Mouse (Mus musculus) T-helper 17 cell (primary cell): ENCODE measurements at regions not wholly inside any gene's neighbourhood (a gene's known extent, or its start where the extent isn't known, plus 50 kb on each side); places are given as distances from the start of the nearest gene placed in this dataset.

Experiments
- in situ Hi-C, 2 experiments: fragments of 300-600 bp; cut with MboI, MseI; formaldehyde crosslinking; loops; 1 replicate in 1 of 2; 2 replicates in 1 of 2; pipeline ENCODE4 v1.15.1; 2025; ENCODE audit warnings: high pct_unique_total_duplicates in 2 of 2

DNA sequence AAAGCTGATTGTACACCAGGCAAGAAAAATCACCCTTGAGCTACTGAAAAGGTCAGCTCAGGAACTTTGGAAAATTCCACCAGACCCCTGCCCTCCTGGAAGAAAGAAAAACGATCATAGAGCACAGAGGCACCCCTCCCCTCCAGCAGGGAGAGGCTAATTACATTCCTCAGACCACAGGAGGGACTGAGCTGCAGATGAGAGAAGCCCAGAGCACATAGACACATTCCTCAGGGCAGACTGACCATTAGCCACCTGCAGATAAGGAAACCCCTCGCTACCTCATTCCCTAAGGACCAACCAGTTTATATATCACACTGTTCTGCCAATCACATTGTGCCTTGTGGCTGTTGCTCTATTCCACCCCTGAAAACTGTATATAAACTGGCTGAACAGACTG lies 230.3 kb downstream of the Parp8 start:
- in situ Hi-C loops, result no loop called here

DNA sequence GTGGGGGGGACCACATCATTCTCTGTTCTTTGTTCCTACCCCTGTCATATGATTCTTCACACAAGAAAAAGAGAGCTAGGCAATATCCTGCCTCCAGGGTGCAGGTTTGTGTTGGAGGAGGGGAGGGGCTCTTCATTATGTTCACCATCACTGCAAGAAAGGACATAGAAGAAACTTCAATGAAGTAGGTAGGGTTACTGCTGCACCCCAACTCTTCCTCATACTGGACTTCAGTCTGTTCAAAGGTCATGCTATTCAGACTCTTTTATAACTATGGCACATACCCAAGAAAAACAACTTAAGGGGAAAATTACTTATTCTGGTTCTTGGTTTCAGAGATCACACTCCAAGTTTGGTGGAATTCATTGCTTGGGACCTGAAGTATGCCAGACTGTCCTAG lies 243.7 kb downstream of the Parp8 start:
- in situ Hi-C loops, result no loop called here

DNA sequence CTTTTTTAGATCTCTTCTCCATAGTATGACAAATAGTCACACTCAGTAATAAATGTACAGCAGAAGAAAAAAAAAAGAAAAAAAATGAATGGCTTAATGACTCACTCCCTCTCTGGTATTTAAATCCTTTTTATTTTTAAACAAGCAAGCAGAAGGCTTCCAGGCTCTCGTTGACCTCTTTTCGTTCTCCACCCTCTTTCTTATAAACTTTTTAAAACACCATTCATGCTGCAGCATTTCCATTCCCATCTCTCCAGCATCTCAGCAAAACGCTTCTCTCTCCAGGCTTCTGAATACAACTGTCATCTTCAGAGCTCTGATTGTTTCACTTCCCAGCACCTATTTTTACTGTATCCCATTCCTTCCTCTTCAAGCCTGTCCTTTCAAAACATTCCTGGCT lies 259.8 kb downstream of the Parp8 start:
- in situ Hi-C loops, result no loop called here

DNA sequence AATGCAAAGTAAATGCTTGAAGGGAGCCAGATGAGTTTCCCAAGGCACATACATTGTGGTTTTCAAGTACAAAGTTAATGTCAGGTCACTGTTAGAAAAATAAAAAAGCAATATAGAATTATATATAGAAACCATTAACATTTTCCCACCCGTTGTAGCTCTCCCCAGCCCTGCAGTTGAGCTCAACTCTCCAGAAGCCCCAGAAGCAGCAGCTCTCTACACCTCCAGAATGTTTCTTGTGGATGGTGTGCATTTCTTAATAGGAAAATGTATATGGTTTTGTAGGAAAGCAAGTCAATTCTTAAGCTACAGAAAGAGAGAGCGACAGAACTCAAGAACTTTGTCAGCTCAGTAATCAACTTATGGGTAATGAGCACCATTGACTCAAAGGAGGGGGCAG lies 265.4 kb downstream of the Parp8 start:
- in situ Hi-C loops, result no loop called here

DNA sequence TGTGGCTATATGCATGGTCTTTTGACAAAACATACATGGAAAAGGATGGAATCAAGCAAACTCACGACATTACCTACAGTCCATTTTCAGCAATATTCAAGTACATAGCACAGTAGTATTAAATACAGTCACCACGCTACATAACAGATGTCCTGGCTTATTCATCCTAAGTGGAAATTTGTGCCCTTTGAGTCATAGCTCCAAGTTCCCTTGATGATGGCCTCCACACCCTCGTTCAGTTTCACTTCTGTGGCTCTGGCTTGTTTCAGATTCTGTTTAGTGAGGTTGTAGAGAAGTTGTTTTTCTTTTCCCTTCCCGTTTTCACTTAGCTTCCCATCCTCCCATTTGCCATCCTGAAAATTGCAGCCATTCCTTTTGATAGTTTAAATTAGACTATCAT lies 284.5 kb downstream of the Parp8 start:
- in situ Hi-C loops, result loop anchor here in 1 of 2 experiments (25.0 kb wide), 1 partner anchor 1729 kb away; no protein-coding TSS in a partner anchor

DNA sequence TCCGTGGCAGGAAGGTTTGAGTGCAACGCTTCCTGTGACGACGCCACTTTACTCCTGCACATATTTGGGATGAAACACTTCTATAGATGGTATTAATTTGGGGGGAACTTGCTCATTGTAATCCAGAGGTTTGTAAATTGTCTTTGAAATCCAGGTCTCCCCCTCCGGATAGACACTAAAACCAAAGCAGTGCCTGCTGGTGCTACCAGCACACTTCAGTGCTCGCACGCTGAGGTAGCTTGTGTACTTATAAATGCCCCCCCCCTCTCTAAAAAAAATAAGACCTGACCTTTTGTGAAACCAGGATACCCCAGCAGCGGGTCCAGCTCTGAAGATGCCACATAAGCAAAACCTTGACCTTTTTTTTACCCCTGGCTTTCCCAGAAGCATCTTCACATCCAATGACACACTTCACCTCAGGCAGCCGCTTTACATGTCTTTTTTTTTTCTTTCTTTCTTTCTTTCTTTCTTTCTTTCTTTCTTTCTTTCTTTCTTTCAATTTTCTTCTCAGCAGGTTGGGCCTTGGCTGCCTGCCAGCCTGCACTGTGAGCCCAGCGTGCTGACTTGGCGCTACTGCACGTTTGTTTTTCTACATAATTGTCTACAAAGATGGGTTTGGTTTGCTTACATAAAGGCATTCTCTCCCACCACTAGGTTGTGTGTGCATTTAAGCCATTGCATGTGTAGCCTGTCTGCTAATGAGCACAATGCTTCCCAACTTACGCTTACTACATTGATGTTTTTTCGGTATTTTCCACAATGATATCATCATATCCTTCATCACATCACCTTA lies 301.8 kb downstream of the Parp8 start:
- in situ Hi-C loops, result loop anchor here in 1 of 2 experiments (25.0 kb wide), 1 partner anchor 1736 kb away; no protein-coding TSS in a partner anchor

DNA sequence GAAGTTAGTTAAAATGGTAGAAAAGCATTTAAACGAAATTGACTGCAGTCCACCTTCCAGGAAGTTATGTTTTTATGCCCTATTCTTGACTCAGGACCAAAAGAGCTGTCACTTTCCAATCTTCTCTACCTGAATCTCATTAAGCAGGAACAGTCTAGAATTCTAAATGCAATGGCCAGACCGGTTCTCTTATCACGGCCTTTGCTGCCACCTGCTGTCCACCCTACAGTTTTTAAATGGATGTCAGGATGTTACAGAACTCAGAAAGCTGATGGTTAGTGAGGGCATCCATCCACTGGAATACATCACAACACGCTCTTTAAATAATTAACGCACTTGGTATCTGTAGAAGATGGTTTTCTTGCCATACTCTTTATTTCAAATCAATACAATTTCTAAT lies 310.5 kb downstream of the Parp8 start:
- in situ Hi-C loops, result loop anchor here (5.0 to 25.0 kb wide), 3 partner anchors 408 to 1728 kb away; partner anchors contain the start of gene Isl1 (in 1 of the 2)

DNA sequence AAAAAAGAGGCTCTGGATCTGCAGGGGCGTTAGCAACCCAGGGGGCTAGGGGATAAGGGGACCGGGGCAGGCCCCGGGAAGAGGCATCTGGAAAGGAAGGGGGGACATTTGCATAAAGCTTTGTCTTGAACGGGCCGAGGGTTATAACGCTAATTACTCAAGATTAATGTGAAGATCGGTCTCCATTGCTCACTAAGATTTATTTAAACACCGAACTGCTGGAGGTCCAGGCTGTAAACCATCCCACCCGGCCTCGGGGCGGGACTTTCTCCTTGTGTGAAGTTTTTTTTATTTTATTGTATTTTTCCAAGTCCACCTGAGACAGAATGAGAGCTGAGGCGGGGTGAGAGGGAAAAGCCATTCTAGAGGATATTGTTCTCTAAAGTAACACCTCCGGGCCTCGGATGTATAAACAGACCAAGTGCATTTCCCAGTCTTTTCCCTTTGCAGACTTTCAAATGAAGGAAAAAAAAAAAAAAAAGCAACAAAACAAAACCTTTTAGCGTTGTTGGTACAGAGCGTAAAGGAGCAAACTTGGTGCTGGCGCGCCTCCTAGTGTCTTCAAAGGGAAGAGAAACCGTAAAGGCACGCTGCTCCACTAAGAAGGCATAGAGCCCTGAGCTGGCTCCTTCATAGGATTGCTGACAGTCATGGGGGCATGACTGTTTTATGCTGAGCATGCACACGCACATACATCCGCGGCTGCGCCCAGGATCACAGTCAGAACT lies 313.3 kb downstream of the Parp8 start:
- in situ Hi-C loops, result loop anchor here (5.0 to 25.0 kb wide), 3 partner anchors 405 to 1725 kb away; partner anchors contain the start of gene Isl1 (in 1 of the 2)

DNA sequence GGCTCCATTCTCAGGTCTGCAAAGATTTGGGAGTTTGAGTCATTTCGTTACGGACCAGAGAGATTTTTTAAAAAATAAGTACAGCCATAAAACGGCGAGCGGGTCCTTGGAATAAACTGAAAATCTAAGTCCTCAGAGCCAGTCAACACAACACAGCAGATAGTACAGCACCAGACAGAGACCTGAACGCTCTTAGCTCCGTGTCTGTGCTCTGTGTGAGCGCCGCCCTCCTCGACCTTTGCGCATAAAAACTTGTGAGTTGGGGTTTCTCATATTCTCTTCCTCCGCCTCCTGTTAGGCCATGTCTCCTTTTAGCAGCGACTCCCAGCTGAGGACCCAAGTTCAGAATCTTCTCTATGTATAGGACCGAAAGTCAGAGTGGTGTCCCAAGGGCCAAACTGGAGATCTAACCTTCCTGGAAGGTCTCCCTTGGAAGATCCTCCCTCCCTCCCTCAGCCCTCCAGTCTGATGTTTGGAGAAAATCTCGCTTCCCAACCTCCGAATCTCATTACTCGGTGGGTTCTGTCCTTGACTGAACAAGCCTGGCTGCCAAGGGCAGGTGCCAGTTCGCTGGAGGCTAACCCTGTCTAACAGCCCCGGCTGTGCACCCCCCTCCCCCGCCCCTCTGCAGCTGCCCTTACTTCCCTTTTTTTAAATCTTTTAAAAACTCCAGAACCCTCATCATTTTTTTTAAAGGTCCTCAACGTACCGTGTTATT lies 314.0 kb downstream of the Parp8 start:
- in situ Hi-C loops, result loop anchor here (5.0 to 25.0 kb wide), 3 partner anchors 404 to 1724 kb away; partner anchors contain the start of gene Isl1 (in 1 of the 2)

DNA sequence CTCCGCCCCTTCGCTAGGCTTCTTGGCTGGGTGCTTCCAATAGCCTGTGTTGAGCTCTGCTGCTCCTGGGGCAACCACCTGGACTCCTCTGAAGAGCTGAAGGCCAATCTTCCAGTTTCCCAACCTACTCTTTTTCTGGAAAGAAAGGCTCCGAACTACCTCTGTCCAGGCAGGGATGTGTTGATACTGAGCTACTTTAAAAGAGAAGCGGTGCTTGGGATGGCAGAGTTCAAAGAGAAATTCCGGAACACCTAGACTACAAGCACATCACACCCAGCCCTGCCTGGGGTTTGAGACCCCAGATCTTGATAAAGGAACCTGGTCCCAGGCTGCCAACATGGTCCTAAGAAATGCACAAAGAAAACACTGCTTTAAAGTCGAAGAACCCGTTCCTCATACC lies 315.7 kb downstream of the Parp8 start:
- in situ Hi-C loops, result loop anchor here (5.0 to 25.0 kb wide), 3 partner anchors 402 to 1722 kb away; partner anchors contain the start of gene Isl1 (in 1 of the 2)

DNA sequence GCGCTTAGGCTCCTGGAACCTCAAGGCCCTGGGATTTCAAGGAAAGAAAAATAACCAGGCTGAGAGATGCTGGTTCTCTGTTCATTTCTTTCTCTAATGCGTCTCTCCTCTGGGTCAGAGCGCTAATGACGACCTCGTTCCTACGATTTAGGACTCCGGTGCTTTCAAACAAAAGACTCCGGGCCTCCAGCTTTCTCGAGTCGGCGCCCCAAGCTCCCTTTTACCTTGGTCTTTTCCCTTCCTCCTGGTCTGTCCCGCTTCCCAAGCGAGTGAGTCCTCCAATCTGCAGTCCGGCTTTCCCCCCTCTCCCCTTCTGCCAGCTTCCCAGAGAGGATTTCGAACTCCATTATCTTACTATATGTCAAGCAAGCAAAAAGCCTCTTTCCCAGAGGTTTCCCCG lies 316.5 kb downstream of the Parp8 start:
- in situ Hi-C loops, result loop anchor here in 1 of 2 experiments (25.0 kb wide), 1 partner anchor 1722 kb away; no protein-coding TSS in a partner anchor

DNA sequence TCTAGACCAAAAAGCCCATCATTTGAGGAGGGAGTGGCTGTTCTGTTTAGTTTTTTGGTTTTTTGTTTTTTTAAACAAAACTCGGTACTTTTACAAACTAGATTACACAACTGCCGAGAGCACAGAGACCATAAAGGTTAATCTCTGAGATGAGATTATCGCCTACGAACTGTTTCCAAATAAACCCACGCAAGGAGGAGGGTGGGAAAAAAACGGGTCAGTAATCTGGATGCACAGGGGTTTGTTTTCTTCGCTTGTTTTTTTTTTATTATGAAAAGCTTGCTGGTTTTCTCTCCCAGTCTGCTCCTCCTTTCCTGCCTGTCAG lies 316.9 kb downstream of the Parp8 start:
- in situ Hi-C loops, result loop anchor here in 1 of 2 experiments (25.0 kb wide), 1 partner anchor 1721 kb away; no protein-coding TSS in a partner anchor

DNA sequence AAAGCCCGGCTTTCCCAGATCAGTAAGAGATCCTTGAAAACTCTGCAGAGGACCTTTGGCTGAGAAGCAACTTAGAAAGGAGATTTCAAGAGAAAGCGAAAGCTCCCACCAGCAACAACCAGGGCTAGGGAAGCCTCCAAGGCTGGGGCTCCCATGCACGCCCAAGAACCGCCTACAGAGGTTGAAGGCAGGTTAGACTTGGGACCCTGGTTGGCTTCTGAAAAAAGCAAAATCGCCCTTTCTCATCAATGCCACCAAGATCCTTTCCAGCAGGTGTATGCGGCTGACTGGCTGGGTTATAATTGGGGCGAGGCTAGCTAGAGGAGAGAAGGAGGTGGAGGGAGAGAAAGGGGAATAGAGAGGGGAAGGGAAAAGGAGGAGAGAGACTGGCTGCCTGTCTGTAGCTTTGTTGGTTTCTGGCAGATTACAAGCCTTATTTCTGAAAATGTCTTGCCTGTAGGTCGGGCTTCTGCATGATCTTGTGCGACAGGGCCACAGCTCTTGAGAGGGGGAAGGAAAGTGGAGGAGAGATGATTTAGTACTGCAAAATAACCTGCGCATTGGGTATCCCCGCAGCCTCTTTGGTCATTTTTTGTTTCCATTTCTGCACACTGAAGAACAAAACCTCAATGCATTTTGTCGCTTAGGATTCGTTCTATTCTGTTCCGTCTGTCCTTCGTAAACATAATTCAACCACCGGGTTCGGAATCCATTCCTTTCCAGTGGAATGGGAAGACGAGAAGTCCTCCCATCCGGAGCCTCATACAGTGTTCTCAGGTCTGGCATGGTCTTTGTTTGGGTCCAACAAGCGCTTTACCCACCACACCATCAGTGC lies 317.5 kb downstream of the Parp8 start:
- in situ Hi-C loops, result loop anchor here in 1 of 2 experiments (25.0 kb wide), 1 partner anchor 1721 kb away; no protein-coding TSS in a partner anchor

DNA sequence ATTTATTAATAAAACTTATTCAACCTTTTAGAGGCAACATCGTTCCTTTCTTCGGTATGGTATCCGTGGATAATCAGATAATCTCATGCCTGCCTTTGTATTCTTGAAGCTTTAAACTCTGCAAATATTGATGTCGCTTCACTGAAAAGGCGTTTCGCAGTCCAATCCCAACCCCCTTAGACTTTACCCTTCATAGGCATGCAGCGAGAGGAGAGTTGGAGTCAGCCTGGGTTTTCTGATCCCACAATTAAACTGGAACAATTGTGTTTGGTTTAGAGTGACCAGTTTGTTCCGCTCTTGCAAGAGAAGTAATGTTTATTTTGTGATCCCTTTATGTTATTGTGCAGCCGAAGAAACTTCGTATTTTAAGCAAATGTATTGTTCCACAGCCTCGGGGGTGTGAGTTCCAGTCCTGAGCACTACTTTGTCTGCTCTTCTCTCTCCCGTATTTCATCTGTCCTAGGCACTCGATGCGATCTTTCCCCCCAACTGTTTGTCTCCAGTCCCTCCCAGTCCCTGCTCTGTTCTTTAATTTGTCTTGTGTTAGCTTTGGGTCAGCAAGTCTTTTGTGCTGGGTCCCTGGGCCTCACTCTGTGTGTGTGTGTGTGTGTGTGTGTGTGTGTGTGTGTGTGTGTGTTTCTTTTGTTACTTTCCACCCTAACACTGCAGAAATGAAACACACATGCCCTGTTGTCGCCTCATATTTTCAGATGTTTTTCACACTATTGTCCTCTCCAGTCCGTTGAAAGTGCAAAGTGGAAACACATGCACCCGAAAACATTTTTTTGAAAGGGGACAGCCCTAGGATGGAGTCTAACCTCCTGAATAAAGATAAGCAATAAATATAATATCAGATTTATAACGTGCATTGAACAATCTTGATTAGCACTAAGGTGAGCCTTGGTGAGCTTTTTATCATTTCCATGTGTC lies 318.7 kb downstream of the Parp8 start:
- in situ Hi-C loops, result loop anchor here in 1 of 2 experiments (25.0 kb wide), 1 partner anchor 1719 kb away; no protein-coding TSS in a partner anchor

DNA sequence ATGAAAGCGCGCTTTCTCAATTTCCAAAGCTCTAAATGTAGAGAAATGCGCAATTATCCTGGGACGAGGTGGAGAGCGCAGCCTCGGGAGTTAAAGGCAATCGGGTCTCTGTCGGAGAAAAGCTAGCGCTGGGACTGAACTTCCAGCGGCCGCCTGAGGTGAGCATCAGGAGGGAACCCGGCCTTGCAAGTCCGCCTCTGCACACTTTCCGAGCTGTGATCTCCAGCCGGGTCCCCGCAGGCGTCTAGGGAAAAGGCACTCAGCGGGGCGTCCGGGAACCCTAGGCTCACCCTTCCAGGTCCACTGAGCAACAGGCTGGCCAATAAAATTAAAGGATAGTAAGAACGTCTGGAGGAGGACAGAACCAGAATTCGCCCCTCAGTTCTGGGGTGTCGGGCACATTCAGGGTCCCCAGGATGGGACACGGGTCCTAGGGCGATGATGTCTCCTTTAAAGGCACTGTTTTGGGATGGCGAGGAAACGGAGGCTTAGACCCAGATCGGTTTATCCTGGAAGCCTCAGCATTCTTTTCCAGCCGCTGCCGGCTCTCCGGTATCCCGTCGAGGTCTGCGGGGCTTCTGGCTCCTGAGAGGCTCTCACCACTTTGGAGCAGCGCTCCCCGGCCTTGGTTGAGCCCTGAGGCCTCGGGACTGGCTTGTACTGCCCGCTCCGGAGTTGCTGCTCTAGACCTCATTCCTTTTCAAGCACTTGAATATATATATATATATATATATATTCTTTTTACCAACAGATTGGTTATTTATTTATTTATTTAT lies 319.5 kb downstream of the Parp8 start:
- in situ Hi-C loops, result loop anchor here in 1 of 2 experiments (25.0 kb wide), 1 partner anchor 1718 kb away; no protein-coding TSS in a partner anchor

DNA sequence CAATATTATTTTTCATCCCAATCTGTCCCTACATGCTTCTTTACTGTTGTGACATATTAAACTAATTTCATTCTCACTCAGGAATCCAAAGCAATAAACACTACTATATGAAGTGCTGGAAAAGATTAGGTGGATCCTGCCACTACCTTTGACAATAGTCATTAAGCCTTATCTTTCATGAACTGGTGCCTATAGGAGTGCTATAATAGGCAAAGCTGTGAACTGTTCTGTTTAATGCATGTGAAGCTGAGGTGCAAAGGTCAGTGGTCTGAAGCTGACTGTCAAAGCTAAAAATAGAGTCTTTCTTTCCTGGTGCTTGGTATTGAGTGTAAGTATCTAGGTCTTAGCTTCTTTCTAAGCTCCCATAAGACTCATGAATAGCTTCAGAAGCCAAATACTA lies 336.6 kb downstream of the Parp8 start:
- in situ Hi-C loops, result no loop called here
